Mouse (Mus musculus) liver, embryonic 12.5 days (tissue): Measurements from ENCODE around the gene Rpl23a. TPM values are rescaled to one million over a fixed set of nuclear protein-coding genes. Genes with fewer than 3 reads are reported as not detected.
"Not testable (repeated sequence)": the region's sequence is repeated elsewhere in the genome, so short reads cannot be mapped to it uniquely, and the experiment has no call there.

Experiments
- ATAC-seq: fragments of 200-750 bp; cut with Nextera tagmentation; 2 replicates; pipeline ENCODE4 v1.8.0; 2017; ENCODE audit warnings: moderate number of reproducible peaks, mild to moderate bottlenecking, moderate library complexity
- H3K27ac ChIP-seq: fragments of 300-500 bp; sonication (generic); 2 replicates; pipeline ENCODE4 v1.5.1; 2016; ENCODE audit warnings: mild to moderate bottlenecking
- H3K27me3 ChIP-seq: fragments of 300-500 bp; sonication (generic); replicated peaks from 2 replicates; pipeline ENCODE4 v1.6.1; 2016; ENCODE audit warnings: mild to moderate bottlenecking, moderate library complexity
- H3K36me3 ChIP-seq: fragments of 300-500 bp; sonication (generic); 2 replicates; pipeline ENCODE4 v1.6.1; 2016; ENCODE audit warnings: mild to moderate bottlenecking, moderate library complexity
- H3K4me1 ChIP-seq: fragments of 300-500 bp; sonication (generic); 2 replicates; pipeline ENCODE4 v1.6.1; 2016
- H3K4me2 ChIP-seq: fragments of 300-500 bp; sonication (generic); 2 replicates; pipeline ENCODE4 v1.6.1; 2016; ENCODE audit warnings: mild to moderate bottlenecking, moderate library complexity
- H3K4me3 ChIP-seq: fragments of 300-500 bp; sonication (generic); 2 replicates; pipeline ENCODE4 v1.5.1; 2016; ENCODE audit warnings: mild to moderate bottlenecking, moderate library complexity
- H3K9ac ChIP-seq: fragments of 300-500 bp; sonication (generic); 2 replicates; pipeline ENCODE4 v1.6.1; 2016; ENCODE audit warnings: mild to moderate bottlenecking, moderate library complexity
- H3K9me3 ChIP-seq: fragments of 300-500 bp; sonication (generic); replicated peaks from 2 replicates; pipeline ENCODE4 v1.6.1; 2016; ENCODE audit warnings: mild to moderate bottlenecking, moderate library complexity
- WGBS: fragments of 180-500 bp; shearing (Covaris S2); methylation state at CpG from one replicate; pipeline ENCODE4 v1.1.7; 2016; ENCODE audit not compliant: insufficient replicate concordance; 5-methylcytosine and 5-hydroxymethylcytosine counted together
- polyA plus RNA-seq: library from polyadenylated mRNA; unstranded; fragments of >200 nt; fragmentation: Nextera tagmentation; extraction: Ambion mirVana; gene quantifications from 2 replicates; pipeline ENCODE4 v1.2.1, GENCODE M21; 2016

Gene Rpl23a
- polyA plus RNA-seq, 1 experiment from 2014 or later = 1,156 TPM

DNA sequence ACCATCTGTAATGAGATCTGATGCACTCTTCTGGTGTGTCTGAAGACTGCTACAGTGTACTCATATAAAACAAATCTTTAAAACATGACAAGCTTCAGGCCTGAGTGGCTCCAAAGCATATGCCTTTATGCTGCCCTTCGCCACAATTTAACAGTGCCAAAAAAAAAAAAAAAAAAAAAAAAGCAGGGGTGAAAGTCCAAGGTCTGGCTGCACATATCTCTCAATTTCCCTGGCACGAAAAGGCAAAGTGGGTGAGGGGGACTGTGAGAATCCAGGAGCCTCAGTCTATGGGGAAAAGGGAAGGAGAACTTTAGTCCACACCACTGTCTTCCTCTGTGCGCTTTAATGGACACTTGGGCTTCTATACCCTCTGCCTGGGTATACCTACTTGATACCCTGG is 19.0 kb upstream of the Rpl23a start:
- WGBS = 67% methylated on average over 3 of the region's 3 CpGs
- H3K9me3 ChIP-seq = no peaks in the 10 kb centered on the region
- peaks cover 41% of the 10 kb centered on the region for H3K36me3 ChIP-seq
- no peaks in the 10 kb centered on the region for H3K4me1 ChIP-seq
- no peak overlapping the region for H3K4me2 ChIP-seq
- H3K27ac ChIP-seq = no peak overlapping the region
- no peak overlapping the region for H3K4me3 ChIP-seq
- no peak for ATAC-seq
- no peaks in the 10 kb centered on the region for H3K27me3 ChIP-seq
- no peak overlapping the region for H3K9ac ChIP-seq

DNA sequence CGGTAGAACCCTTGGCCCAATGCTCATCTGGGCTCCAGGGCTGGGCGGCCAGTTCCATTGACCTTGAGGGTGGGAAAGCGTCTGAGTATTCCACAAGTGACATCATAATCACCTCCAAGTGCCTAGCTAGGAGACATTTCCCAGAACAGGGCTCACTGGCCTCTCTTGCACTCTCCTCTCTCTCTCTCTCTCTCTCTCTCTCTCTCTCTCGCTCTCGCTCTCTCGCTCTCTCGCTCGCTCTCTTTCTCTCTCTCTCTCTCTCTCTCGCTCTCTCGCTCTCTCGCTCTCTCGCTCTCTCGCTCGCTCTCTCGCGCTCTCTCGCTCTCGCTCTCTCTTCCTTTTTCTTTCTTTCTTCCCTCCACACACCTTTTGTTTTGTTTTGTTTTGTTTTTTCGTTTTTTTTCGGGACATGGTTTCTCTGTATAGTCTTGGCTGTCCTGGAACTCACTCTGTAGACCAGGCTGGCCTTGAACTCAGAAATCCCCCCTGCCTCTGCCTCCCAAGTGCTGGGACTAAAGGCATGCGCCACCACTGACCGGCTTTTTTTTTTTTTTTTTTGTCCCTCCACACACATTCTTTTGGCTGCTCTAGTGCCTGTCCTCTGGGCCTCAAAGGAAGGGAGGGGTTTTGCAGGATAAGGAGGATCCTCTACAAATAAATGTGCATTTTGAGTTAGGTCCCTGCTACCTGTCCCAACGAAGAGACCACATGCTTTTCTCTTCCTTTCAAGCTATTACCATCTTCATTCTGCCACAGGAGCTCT is 11.9 kb upstream of the Rpl23a start:
- Histone ChIP-seq H3K4me1 (peaks cover 14% of the 10 kb centered on the region), H3K27me3 (peaks cover 34% of the 10 kb centered on the region), H3K36me3 (peaks cover 21% of the 10 kb centered on the region), H3K4me3 (peak overlapping the region; percentile 65), H3K4me2 (peak overlapping the region; percentile 85), H3K9ac (peak overlapping the region; percentile 60), H3K27ac (no peak overlapping the region), H3K9me3 (no peaks in the 10 kb centered on the region)
- 63% methylated on average over 23 of the region's 23 CpGs for WGBS
- ATAC-seq = no peak

DNA sequence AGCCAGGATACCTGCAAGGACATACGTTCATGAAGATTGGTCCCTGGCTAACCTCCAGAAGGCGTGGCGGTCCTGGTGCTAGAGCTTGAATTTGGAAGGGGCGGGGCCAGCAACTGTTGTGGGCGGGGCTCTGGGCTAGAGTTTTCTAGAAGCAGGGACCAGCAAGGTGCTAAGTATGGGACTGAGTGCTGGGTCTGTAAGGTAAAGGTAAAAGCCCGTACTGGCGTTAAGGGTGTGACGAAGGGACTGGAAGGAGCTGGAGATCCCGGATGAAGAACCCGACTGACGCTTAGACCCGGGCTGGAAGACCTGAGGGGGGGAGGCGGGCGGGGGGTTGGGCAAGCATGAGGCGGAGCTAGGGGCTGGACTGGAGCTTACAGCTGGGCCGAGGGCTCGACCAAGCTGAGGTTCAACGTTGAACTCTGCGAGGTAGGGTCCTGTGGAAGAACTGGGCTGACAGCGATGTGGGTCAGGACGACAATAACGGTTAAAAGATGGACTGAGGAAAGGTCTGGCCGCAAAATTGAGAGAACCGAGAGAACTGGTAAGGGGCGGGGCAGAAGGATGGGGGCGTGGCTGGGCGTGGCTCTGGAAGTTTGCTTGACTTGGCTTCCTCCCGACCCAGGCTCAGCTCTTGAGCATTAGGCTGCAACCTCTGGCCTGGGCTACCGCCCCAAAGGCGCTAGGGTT is 11.2 kb upstream of the Rpl23a start:
- H3K27ac ChIP-seq = 0 out of 2 replicates have a peak overlapping the region, but pooled peaks have one; percentile 37
- peaks cover 21% of the 10 kb centered on the region for H3K36me3 ChIP-seq
- peak; percentile 83 for ATAC-seq
- H3K4me1 ChIP-seq = peaks cover 19% of the 10 kb centered on the region
- H3K9me3 ChIP-seq = no peaks in the 10 kb centered on the region
- H3K9ac ChIP-seq = peak overlapping the region; percentile 60
- H3K4me2 ChIP-seq = peak overlapping the region; percentile 85
- peak overlapping the region; percentile 65 for H3K4me3 ChIP-seq
- WGBS = 2% methylated on average over 30 of the region's 30 CpGs
- peaks cover 41% of the 10 kb centered on the region for H3K27me3 ChIP-seq

DNA sequence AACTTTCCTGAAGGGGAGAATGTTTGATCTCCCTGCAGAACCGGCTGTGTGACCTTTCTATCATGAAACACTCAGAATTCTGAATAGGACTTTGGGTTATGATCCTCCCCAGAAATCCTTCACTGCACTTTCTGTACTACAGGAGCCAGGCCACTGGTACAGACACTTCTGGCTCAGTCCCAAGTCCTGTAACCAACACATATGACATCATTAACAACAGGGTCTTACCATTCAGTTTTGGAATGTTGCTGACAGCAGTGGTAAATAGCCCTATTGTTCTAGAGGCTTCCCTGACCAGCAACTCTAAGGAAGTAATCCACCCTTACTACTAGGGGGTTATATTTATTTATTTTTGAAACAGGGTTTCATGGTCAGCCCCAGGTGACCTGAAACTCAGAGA is 9.7 kb upstream of the Rpl23a start, which contains the start of gene Proca1:
Gene Proca1 (plus strand): TSS at position 280 of the 400 bp plus-strand sequence.
- no peaks in the 10 kb centered on the region for H3K9me3 ChIP-seq
- H3K4me3 ChIP-seq = peak within 1 kb of the TSS; percentile 65
- H3K4me1 ChIP-seq = peaks cover 31% of the 10 kb centered on the region
- 62% methylated on average over 1 of the region's 1 CpGs for WGBS
- ATAC-seq = no peak
- peaks cover 55% of the 10 kb centered on the region for H3K27me3 ChIP-seq
- H3K4me2 ChIP-seq = peak within 1 kb of the TSS; percentile 85
- no peak within 1 kb of the TSS for H3K27ac ChIP-seq
- H3K9ac ChIP-seq = no peak within 1 kb of the TSS
- peaks cover 21% of the 10 kb centered on the region for H3K36me3 ChIP-seq

DNA sequence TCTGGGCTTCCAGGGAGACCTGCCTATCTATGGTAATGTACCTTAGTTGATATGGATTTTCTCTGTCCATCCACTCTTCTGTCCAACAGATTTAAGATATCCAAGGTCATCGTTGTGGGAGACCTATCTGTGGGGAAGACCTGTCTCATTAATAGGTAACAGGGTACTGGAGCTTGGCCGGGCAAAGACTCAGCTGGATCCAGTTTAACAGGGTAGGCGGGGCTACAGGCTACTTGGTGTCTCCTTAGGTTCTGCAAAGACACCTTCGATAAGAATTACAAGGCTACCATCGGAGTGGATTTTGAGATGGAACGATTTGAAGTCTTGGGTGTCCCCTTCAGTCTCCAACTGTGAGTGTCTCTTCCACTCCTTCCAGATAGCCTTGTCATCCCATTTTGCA is 6.7 kb upstream of the Rpl23a start:
- H3K9me3 ChIP-seq = no peaks in the 10 kb centered on the region
- H3K9ac ChIP-seq = no peak overlapping the region
- no peak overlapping the region for H3K27ac ChIP-seq
- no peak for ATAC-seq
- peak overlapping the region; percentile 71 for H3K4me2 ChIP-seq
- H3K4me3 ChIP-seq = peak overlapping the region; percentile 53; the same call in 1 of the 2 replicates
- H3K27me3 ChIP-seq = peaks cover 84% of the 10 kb centered on the region
- peaks cover 28% of the 10 kb centered on the region for H3K4me1 ChIP-seq
- H3K36me3 ChIP-seq = peaks cover 21% of the 10 kb centered on the region
- WGBS = 58% methylated on average over 6 of the region's 6 CpGs

DNA sequence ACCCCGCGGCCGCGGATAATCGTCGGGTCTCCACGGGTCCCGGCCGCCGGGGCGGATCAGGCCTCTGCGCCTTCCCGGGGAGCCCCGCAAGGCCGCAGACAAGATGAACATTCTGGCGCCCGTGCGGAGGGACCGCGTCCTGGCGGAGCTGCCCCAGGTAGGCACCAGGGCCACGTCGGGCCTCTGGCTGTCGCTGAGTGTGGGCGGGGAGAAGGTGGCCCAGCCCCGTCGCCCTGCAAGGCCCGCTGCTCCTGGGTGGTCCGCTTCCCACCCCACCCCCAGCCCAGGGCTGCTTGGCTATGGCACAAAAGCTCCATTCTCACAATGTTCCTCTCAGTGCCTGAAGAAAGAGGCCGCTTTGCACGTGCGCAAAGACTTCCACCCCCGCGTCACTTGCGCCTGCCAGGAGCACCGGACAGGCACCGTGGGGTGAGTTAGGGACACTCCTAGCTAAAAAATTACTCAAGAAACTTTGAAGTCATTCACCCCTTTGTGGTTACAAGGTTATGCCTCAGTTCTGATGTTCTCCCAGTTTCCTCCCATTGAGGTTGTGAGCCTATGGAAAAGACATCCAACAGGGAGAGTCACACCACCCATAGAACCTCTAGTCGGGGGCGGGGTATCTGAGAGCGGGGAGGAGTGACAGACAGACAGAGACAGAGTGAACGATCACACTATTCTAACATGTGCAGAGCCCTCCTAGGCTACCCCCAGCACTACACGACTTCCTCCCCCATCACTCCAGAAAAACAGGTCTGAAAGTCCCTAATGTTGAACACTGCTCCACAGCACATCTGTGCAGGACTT is 6.1 kb upstream of the Rpl23a start:
- peaks cover 21% of the 10 kb centered on the region for H3K36me3 ChIP-seq
- peak; percentile 35; the same call in 1 of the 2 replicates for ATAC-seq
- H3K4me2 ChIP-seq = peak overlapping the region; percentile 71
- H3K9ac ChIP-seq = peak overlapping the region; percentile 69
- peak overlapping the region; percentile 76 for H3K27ac ChIP-seq
- H3K27me3 ChIP-seq = peaks cover 84% of the 10 kb centered on the region
- peaks cover 24% of the 10 kb centered on the region for H3K4me1 ChIP-seq
- H3K9me3 ChIP-seq = no peaks in the 10 kb centered on the region
- H3K4me3 ChIP-seq = peak overlapping the region; percentile 53
- WGBS = 2% methylated on average over 42 of the region's 42 CpGs

DNA sequence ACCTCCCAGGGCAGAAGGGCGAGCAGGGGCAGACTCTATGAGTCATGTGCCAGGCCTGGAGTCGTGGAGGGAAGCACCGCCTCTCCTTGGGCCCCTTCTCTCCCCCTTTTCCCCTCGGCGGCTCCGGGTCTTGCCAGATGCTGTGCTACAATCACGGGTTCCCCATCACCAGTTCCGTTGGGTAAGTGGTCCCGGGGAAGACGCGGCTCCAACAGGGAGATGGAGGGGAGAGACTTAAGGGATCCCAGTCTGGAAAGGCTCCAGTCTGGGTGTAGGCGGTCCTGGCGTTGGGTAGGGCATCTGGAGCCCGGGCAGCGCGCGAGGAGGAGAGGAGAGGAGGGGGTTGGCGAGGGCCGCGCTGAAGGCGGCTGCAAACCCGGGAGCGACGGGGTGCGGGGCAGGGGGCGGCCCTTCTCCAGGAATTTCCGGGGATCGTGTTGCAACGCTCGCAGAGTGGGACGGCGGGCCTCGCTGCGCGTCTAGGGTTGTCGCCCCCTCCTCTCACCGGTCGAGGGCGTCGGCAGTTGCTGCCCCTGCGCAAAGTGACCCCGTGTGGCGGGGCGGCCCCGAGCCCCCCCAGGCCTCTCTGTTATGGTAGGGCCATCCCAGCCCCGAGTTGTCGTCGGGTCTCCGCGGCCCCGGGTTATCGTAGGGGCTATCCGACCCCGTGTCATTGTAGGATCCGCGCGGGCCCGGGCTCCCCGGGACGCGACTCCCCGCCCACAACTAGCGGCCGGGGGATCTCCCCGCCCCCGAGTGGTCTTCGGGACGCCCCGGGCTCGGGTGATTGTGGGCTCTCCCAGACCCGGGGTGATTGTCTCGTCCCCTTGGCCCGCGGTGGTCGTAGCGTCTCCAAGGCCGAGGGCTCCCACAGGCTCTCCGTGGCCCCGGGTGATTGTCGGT is 5.2 kb upstream of the Rpl23a start, which contains the start of gene Rab34:
Gene Rab34 (plus strand): TSS at position 100 of the 903 bp plus-strand sequence.
- ATAC-seq = peak; percentile 17; the same call in 1 of the 2 replicates
- H3K27me3 ChIP-seq = peaks cover 81% of the 10 kb centered on the region
- H3K9ac ChIP-seq = peak within 1 kb of the TSS; percentile 69
- H3K9me3 ChIP-seq = no peaks in the 10 kb centered on the region
- H3K4me2 ChIP-seq = peak within 1 kb of the TSS; percentile 71
- peak within 1 kb of the TSS; percentile 53 for H3K4me3 ChIP-seq
- peaks cover 21% of the 10 kb centered on the region for H3K36me3 ChIP-seq
- H3K27ac ChIP-seq = peak within 1 kb of the TSS; percentile 76
- WGBS = 1% methylated on average over 79 of the region's 80 CpGs
- peaks cover 28% of the 10 kb centered on the region for H3K4me1 ChIP-seq

DNA sequence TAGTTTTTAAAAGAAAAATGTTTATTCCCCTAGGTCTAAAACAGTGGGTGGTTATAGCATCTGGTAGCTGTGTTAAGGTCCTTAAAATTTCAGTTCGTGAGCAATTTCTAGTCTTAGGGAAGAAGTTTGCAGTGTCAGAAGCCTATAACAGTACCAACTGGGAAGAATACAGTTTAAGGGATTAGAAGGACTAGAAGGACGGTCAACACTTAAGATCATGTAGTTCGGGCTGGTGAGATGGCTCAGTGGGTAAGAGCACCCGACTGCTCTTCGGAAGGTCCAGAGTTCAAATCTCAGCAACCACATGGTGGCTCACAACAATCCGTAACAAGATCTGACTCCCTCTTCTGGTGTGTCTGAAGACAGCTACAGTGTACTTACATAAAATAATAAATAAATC is 1.3 kb upstream of the Rpl23a start:
- H3K27me3 ChIP-seq = peaks cover 45% of the 10 kb centered on the region
- H3K36me3 ChIP-seq = peaks cover 29% of the 10 kb centered on the region
- WGBS = 82% methylated on average over 6 of the region's 6 CpGs
- H3K27ac ChIP-seq, H3K9ac ChIP-seq, H3K4me3 ChIP-seq, ATAC-seq, H3K9me3 ChIP-seq: not testable (repeated sequence)
- H3K4me1 ChIP-seq = peaks cover 52% of the 10 kb centered on the region
- H3K4me2 ChIP-seq = peak overlapping the region; percentile 92; the same call in 1 of the 2 replicates

DNA sequence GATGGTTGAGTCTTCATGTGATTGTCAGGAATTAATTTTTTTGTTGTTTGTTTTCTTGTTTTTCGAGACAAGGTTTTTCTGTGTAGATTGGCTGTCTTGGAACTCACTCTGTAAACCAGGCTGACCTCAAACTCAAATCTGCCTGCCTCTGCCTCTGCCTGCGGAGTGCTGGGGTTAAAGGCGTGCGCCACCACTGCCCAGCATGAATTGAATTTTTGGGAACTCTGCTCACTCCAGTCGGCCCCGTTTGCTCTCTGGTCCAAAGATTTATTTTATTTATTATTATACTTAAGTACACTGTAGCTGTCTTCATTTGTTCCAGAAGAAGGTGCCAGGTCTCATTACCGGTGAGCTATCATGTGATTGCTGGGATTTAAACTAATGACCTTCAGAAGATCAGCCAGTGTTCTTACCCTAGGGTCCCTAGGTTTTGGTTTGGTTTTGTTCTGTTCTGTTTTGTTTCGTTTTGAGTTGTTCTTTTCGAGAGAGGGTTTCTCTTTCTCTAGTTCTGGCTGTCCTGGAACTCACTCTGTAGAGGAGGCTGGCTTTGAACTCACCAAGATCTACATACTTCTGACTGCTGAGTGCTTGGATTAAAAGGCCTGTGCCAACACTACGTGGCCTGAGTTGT is 615 bp upstream of the Rpl23a start:
- no peak for ATAC-seq
- Histone ChIP-seq H3K36me3 (peaks cover 36% of the 10 kb centered on the region), H3K9me3 (no peaks in the 10 kb centered on the region), H3K4me3 (peak overlapping the region; percentile 94), H3K4me1 (peaks cover 54% of the 10 kb centered on the region), H3K27me3 (peaks cover 38% of the 10 kb centered on the region), H3K9ac (peak overlapping the region; percentile 61), H3K4me2 (peak overlapping the region; percentile 92), H3K27ac (no peak overlapping the region)
- 35% methylated on average over 10 of the region's 10 CpGs for WGBS

DNA sequence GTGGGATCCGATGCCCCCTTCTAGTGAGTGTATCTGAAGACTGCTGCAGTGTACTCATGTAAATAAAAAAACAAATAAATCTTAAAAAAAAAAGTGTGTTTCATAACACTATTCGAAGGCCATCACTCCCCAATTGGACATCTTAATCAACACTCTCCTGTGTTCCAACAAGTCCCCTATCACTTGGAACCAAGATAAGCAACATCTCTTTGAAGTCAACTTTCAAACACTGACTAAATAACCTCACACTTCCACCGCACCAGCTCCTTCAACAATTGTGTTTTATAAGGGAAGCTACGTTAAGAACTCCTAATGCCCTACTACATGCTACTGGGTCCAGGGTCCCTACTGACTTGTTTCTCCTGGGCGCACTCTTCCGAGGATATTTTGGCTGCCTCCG is 934 bp downstream of the Rpl23a start:
- whole genome bisulfite sequencing = under 1% methylated on average over 7 of the region's 7 CpGs
- peaks cover 47% of the 10 kb centered on the region for H3K4me1 ChIP-seq
- H3K4me2 ChIP-seq = peak overlapping the region; percentile 92
- no peak for ATAC-seq
- H3K4me3 ChIP-seq = peak overlapping the region; percentile 94
- H3K27ac ChIP-seq = peak overlapping the region; percentile 100
- peaks cover 38% of the 10 kb centered on the region for H3K36me3 ChIP-seq
- no peaks in the 10 kb centered on the region for H3K9me3 ChIP-seq
- peak overlapping the region; percentile 95 for H3K9ac ChIP-seq
- peaks cover 22% of the 10 kb centered on the region for H3K27me3 ChIP-seq
